17 mouse cellular contexts compared by ENCODE assay signal in the genomic region with DNA sequence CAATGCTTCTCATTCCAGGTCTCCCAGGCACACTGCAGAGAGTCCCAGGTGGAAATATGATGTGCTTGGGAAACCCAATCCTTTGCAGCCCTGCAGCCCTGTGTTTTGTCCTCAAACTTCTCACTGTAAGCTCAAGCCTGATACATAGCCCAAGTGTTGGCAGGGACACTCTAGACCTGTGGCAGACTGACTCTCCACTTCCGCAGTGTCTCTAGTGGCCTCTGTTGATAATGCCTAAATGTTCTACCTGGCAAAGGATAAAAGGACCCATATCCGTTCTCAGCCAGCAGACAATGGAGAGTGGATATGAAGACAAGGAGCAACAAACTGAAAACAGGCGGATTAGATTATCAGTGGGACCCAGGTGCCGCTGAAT. TPM values are rescaled to one million over a fixed set of nuclear protein-coding genes. Genes with fewer than 3 reads are reported as not detected.
DNase-seq lines count a peak whose midpoint lies in the region; ATAC-seq and TF ChIP-seq lines count a peak whose summit lies in the region.
"Had no signal": no experiment of that assay in that cellular context is flagged by ENCODE, and none has a peak within 500 bp of the region (broad histone marks: within the 10 kb centered on the region; RNA-seq: fewer than 3 reads in every experiment).

No protein-coding gene starts in this region.

- no peaks in the 10 kb centered on the region for H3K27me3 ChIP-seq in forebrain, embryonic 12.5 days
- no peaks in the 10 kb centered on the region for H3K27me3 ChIP-seq in forebrain, embryonic 11.5 days (ENCODE audit: control insufficient read depth, insufficient read depth, low read length)
- no peaks in the 10 kb centered on the region for H3K27me3 ChIP-seq in heart, postnatal 0 days (ENCODE audit: control insufficient read depth, insufficient read depth, low read length)
- no peaks in the 10 kb centered on the region for H3K27me3 ChIP-seq in embryonic facial prominence, embryonic 14.5 days (replicated peaks; ENCODE audit: control insufficient read depth, insufficient read depth, low read length)
- H3K27me3 ChIP-seq in hindbrain, embryonic 16.5 days (replicated peaks; ENCODE audit: control insufficient read depth, insufficient read depth, low read length) = no peaks in the 10 kb centered on the region
- H3K27me3 ChIP-seq: intestine, embryonic 15.5 days; liver, embryonic 13.5 days; midbrain, embryonic 12.5 days had no signal

- H3K36me3 ChIP-seq in forebrain, embryonic 12.5 days (replicated peaks) = no peaks in the 10 kb centered on the region
- no peaks in the 10 kb centered on the region for H3K36me3 ChIP-seq in forebrain, embryonic 11.5 days (ENCODE audit: control insufficient read depth, insufficient read depth, low read length)
- H3K36me3 ChIP-seq in heart, postnatal 0 days (replicated peaks; ENCODE audit: control insufficient read depth, insufficient read depth, low read length) = no peaks in the 10 kb centered on the region
- no peaks in the 10 kb centered on the region for H3K36me3 ChIP-seq in embryonic facial prominence, embryonic 14.5 days (ENCODE audit: control insufficient read depth, insufficient read depth, low read length)
- H3K36me3 ChIP-seq in hindbrain, embryonic 16.5 days (ENCODE audit: control insufficient read depth, insufficient read depth, low read length) = no peaks in the 10 kb centered on the region
- H3K36me3 ChIP-seq: intestine, embryonic 15.5 days; liver, embryonic 13.5 days; midbrain, embryonic 12.5 days had no signal

- H3K9ac ChIP-seq in forebrain, embryonic 12.5 days = no peak overlapping the region
- H3K9ac ChIP-seq in forebrain, embryonic 11.5 days (ENCODE audit: low read length) = no peak overlapping the region
- H3K9ac ChIP-seq in heart, postnatal 0 days (replicated peaks; ENCODE audit: low read depth, low read length) = no peak overlapping the region
- H3K9ac ChIP-seq in embryonic facial prominence, embryonic 14.5 days (ENCODE audit: low read depth, low read length) = no peak overlapping the region
- no peak overlapping the region for H3K9ac ChIP-seq in hindbrain, embryonic 16.5 days (ENCODE audit: low read depth, low read length)
- H3K9ac ChIP-seq: intestine, embryonic 15.5 days; liver, embryonic 13.5 days; midbrain, embryonic 12.5 days had no signal

- intact Hi-C loops in heart, postnatal 36 days (cut with DNase I) = no loop called here
- intact Hi-C loops in left cerebral cortex, postnatal 10 days (cut with DNase I) = no loop called here

- H3K4me1 ChIP-seq in forebrain, embryonic 12.5 days = peaks cover 22% of the 10 kb centered on the region
- H3K4me1 ChIP-seq in forebrain, embryonic 11.5 days (replicated peaks; ENCODE audit: control insufficient read depth, insufficient read depth, low read length) = no peaks in the 10 kb centered on the region
- H3K4me1 ChIP-seq in heart, postnatal 0 days (ENCODE audit: control insufficient read depth, insufficient read depth) = peaks cover 18% of the 10 kb centered on the region
- peaks cover 17% of the 10 kb centered on the region for H3K4me1 ChIP-seq in embryonic facial prominence, embryonic 14.5 days (ENCODE audit: control insufficient read depth, insufficient read depth, low read length)
- H3K4me1 ChIP-seq in hindbrain, embryonic 16.5 days (ENCODE audit: control insufficient read depth, insufficient read depth, low read depth, low read length) = peaks cover 11% of the 10 kb centered on the region
- H3K4me1 ChIP-seq: liver, embryonic 13.5 days had no signal

- no peak overlapping the region for H3K4me3 ChIP-seq in forebrain, embryonic 12.5 days (replicated peaks)
- H3K4me3 ChIP-seq in forebrain, embryonic 11.5 days (ENCODE audit: low read depth, low read length) = no peak overlapping the region
- H3K4me3 ChIP-seq in heart, postnatal 0 days (ENCODE audit: low read depth, low read length) = no peak overlapping the region
- no peak overlapping the region for H3K4me3 ChIP-seq in embryonic facial prominence, embryonic 14.5 days (ENCODE audit: low read depth, low read length)
- H3K4me3 ChIP-seq in hindbrain, embryonic 16.5 days (ENCODE audit: low read length) = no peak overlapping the region
- H3K4me3 ChIP-seq: intestine, embryonic 15.5 days; liver, embryonic 13.5 days; midbrain, embryonic 12.5 days had no signal

- no peak for DNase-seq in forebrain, embryonic 11.5 days (ENCODE audit: low spot score)
- peak; percentile 45 for DNase-seq in heart, postnatal 0 days (ENCODE audit: low spot score)
- no peak for DNase-seq in heart, postnatal 36 days
- DNase-seq in embryonic facial prominence, embryonic 14.5 days (ENCODE audit: low spot score) = no peak
- no peak for DNase-seq in lung, postnatal 14 days
- DNase-seq in left cerebral cortex, postnatal 10 days (ENCODE audit: extremely low spot score in 1 of 2, low spot score in 2 of 2) = no peak
- DNase-seq: adrenal gland, adult 2 months; embryo, embryonic 11 days; gastrocnemius, postnatal 14 days; liver, embryonic 13.5 days; lung, postnatal 10 days; right cerebral cortex, postnatal 14 days; thymus, adult 18-20 months had no signal

- TF ChIP-seq EP300 in heart, postnatal 0 days (IDR thresholded peaks at IDR 0.05; ENCODE audit: low read depth) = no peak

- peak; percentile 28; the same call in 1 of the 2 replicates for TF ChIP-seq CTCF in heart, postnatal 0 days (IDR thresholded peaks at IDR 0.05; ENCODE audit: low read depth)

- ATAC-seq in forebrain, embryonic 12.5 days (ENCODE audit: low FRiP score) = no peak
- no peak for ATAC-seq in forebrain, embryonic 11.5 days (replicated peaks; ENCODE audit: low FRiP score)
- ATAC-seq in heart, postnatal 0 days (ENCODE audit: insufficient read depth, low read depth) = peak; percentile 55
- peak; percentile 69; the same call in 1 of the 2 replicates for ATAC-seq in embryonic facial prominence, embryonic 14.5 days (ENCODE audit: low read depth)
- ATAC-seq in hindbrain, embryonic 16.5 days = peak; percentile 74
- ATAC-seq: intestine, embryonic 15.5 days had no signal

- peak overlapping the region; percentile 19; the same call in 1 of the 2 replicates for H3K27ac ChIP-seq in forebrain, embryonic 12.5 days
- H3K27ac ChIP-seq in forebrain, embryonic 11.5 days (ENCODE audit: low read depth, low read length) = no peak overlapping the region
- H3K27ac ChIP-seq in heart, postnatal 0 days (ENCODE audit: low read depth) = peak overlapping the region; percentile 78
- H3K27ac ChIP-seq in embryonic facial prominence, embryonic 14.5 days (replicated peaks; ENCODE audit: low read depth, low read length) = no peak overlapping the region
- H3K27ac ChIP-seq in hindbrain, embryonic 16.5 days (ENCODE audit: low read depth, low read length) = no peak overlapping the region
- H3K27ac ChIP-seq: intestine, embryonic 15.5 days; liver, embryonic 13.5 days had no signal

- H3K9me3 ChIP-seq in forebrain, embryonic 12.5 days = no peaks in the 10 kb centered on the region
- no peaks in the 10 kb centered on the region for H3K9me3 ChIP-seq in forebrain, embryonic 11.5 days (ENCODE audit: control insufficient read depth, low read length)
- no peaks in the 10 kb centered on the region for H3K9me3 ChIP-seq in heart, postnatal 0 days (replicated peaks; ENCODE audit: control insufficient read depth, low read length)
- H3K9me3 ChIP-seq in embryonic facial prominence, embryonic 14.5 days (ENCODE audit: control insufficient read depth, low read length) = no peaks in the 10 kb centered on the region
- no peaks in the 10 kb centered on the region for H3K9me3 ChIP-seq in hindbrain, embryonic 16.5 days (ENCODE audit: control insufficient read depth, low read length)
- H3K9me3 ChIP-seq: intestine, embryonic 15.5 days; liver, embryonic 13.5 days; midbrain, embryonic 12.5 days had no signal

- WGBS in forebrain, embryonic 12.5 days = 85% methylated on average over 4 of the region's 4 CpGs
- WGBS in forebrain, embryonic 11.5 days = 83% methylated on average over 4 of the region's 4 CpGs
- WGBS in heart, postnatal 0 days = 37% methylated on average over 4 of the region's 4 CpGs
- 73% methylated on average over 4 of the region's 4 CpGs for whole genome bisulfite sequencing in embryonic facial prominence, embryonic 14.5 days
- 72% methylated on average over 4 of the region's 4 CpGs for WGBS in hindbrain, embryonic 16.5 days

- H3K4me2 ChIP-seq in forebrain, embryonic 12.5 days = no peak overlapping the region
- no peak overlapping the region for H3K4me2 ChIP-seq in forebrain, embryonic 11.5 days (ENCODE audit: low read depth, low read length, severe bottlenecking)
- peak overlapping the region; percentile 51 for H3K4me2 ChIP-seq in heart, postnatal 0 days (ENCODE audit: low read depth, low read length)
- H3K4me2 ChIP-seq in embryonic facial prominence, embryonic 14.5 days (ENCODE audit: low read depth, low read length) = no peak overlapping the region
- H3K4me2 ChIP-seq in hindbrain, embryonic 16.5 days (ENCODE audit: low read length) = no peak overlapping the region
- H3K4me2 ChIP-seq: intestine, embryonic 15.5 days; liver, embryonic 13.5 days; midbrain, embryonic 12.5 days had no signal

RNA-seq across cellular contexts. Expression of gene Wdr19, which starts 17.7 kb away (rescaled TPM):
- 13.8 and 14.8 TPM in 2 replicates for polyA plus RNA-seq in forebrain, embryonic 12.5 days (2016; fragmentation: Nextera tagmentation; extraction: Ambion mirVana)
- 14.7 and 15.2 TPM in 2 replicates for polyA plus RNA-seq in forebrain, embryonic 11.5 days (2014; fragmentation: Nextera tagmentation; extraction: Ambion mirVana)
- total RNA-seq in heart, postnatal 0 days (2014; rRNA removed; ENCODE audit: low replicate concordance) = 1.9 and 3.9 TPM in 2 replicates
- 2.0 and 2.3 TPM in 2 replicates for polyA plus RNA-seq in heart, postnatal 0 days (2015; fragmentation: Nextera tagmentation; extraction: Ambion mirVana)
- total RNA-seq in heart, postnatal 36 days (2021) = 1 to 10 TPM; 1.6 to 1.7 TPM
- 8.7 and 11.8 TPM in 2 replicates for polyA plus RNA-seq in embryonic facial prominence, embryonic 14.5 days (2014; fragmentation: Nextera tagmentation; extraction: Ambion mirVana)
- polyA plus RNA-seq in hindbrain, embryonic 16.5 days (2015; fragmentation: Nextera tagmentation; extraction: Ambion mirVana) = 11.2 and 12.3 TPM in 2 replicates
- 10 to 100 TPM; 18.9 to 20.0 TPM for total RNA-seq in left cerebral cortex, postnatal 10 days (2021)

Comparison
In these comparisons a context has a peak if more than half of its experiments do, and no peak if none do; other contexts are left out.
1. H3K27ac ChIP-seq: peak in forebrain, embryonic 12.5 days (single experiment) and heart, postnatal 0 days (single experiment); none in forebrain, embryonic 11.5 days (single experiment), embryonic facial prominence, embryonic 14.5 days (single experiment) and hindbrain, embryonic 16.5 days (single experiment).
2. ATAC-seq: peak in heart, postnatal 0 days (single experiment), embryonic facial prominence, embryonic 14.5 days (single experiment) and hindbrain, embryonic 16.5 days (single experiment); none in forebrain, embryonic 12.5 days (single experiment) and forebrain, embryonic 11.5 days (single experiment).